In genomic region chr19:4099837-4100717, GRCm38 (mm10) we compare ENCODE assay signal across 8 mouse cellular contexts. TPM values are rescaled to one million over a fixed set of nuclear protein-coding genes. Genes with fewer than 3 reads are reported as not detected.
DNase-seq lines count a peak whose midpoint lies in the region; ATAC-seq and TF ChIP-seq lines count a peak whose summit lies in the region.

TSS of gene Pitpnm1 (plus strand) at chr19:4099998.

- H3K27me3 ChIP-seq in hindbrain, postnatal 0 days (ENCODE audit: insufficient read depth, low read length), result no peaks in the 10 kb centered on the region
- peaks cover 46% of the 10 kb centered on the region for H3K27me3 ChIP-seq in midbrain, embryonic 10.5 days (ENCODE audit: low read depth, poor library complexity, severe bottlenecking)
- H3K27me3 ChIP-seq in spleen, adult 2 months (ENCODE audit: control insufficient read depth, insufficient read depth, low read length), result no peaks in the 10 kb centered on the region

- peak within 1 kb of the TSS; percentile 55 for H3K9ac ChIP-seq in hindbrain, postnatal 0 days (replicated peaks; ENCODE audit: low read length)

- H3K27ac ChIP-seq in hindbrain, postnatal 0 days, result peak within 1 kb of the TSS; percentile 59; the same call in 1 of the 2 replicates
- peak within 1 kb of the TSS; percentile 78 for H3K27ac ChIP-seq in midbrain, embryonic 10.5 days (replicated peaks)
- H3K27ac ChIP-seq in spleen, adult 2 months (ENCODE audit: insufficient read depth, low read length), result peak within 1 kb of the TSS; percentile 92

- no peak; the same call in 1 of the 2 replicates for TF ChIP-seq POLR2A in spleen, adult 2 months (IDR thresholded peaks at IDR 0.05; ENCODE audit: low read depth, low read length)

- intact Hi-C loops in gastrocnemius, postnatal 14 days (cut with DNase I; ENCODE audit: low total_unique reads), result no loop called here
- intact Hi-C loops in left cerebral cortex, postnatal 36 days (cut with DNase I), result loop anchor here (2.0 to 5.0 kb wide), 2 partner anchors 53 to 131 kb away; partner anchors contain the start of genes Gstp2 and Pold4

- TF ChIP-seq CTCF in hindbrain, postnatal 0 days (IDR thresholded peaks at IDR 0.05; ENCODE audit: low read depth), result no peak
- TF ChIP-seq CTCF in spleen, adult 2 months (IDR thresholded peaks at IDR 0.05; ENCODE audit: extremely low read depth, insufficient read depth, insufficient read length, insufficient replicate concordance), result no peak

- H3K4me2 ChIP-seq in hindbrain, postnatal 0 days (ENCODE audit: low read depth, low read length), result peak within 1 kb of the TSS; percentile 70

- H3K9me3 ChIP-seq in hindbrain, postnatal 0 days (ENCODE audit: low read length), result no peaks in the 10 kb centered on the region
- H3K9me3 ChIP-seq in midbrain, embryonic 10.5 days (replicated peaks), result no peaks in the 10 kb centered on the region; the same call in 1 of the 2 replicates

- 1% methylated on average over 52 of the region's 53 CpGs for WGBS in hindbrain, postnatal 0 days
- WGBS in midbrain, embryonic 10.5 days, result under 1% methylated on average over 53 of the region's 53 CpGs
- WGBS in spleen, adult 2 months, result under 1% methylated on average over 53 of the region's 53 CpGs

- peaks cover 24% of the 10 kb centered on the region for H3K4me1 ChIP-seq in hindbrain, postnatal 0 days (ENCODE audit: insufficient read depth, low read length)
- peaks cover 60% of the 10 kb centered on the region for H3K4me1 ChIP-seq in midbrain, embryonic 10.5 days
- H3K4me1 ChIP-seq in spleen, adult 2 months (ENCODE audit: control insufficient read depth, insufficient read depth, insufficient read length), result peaks cover 25% of the 10 kb centered on the region

- H3K36me3 ChIP-seq in hindbrain, postnatal 0 days (ENCODE audit: insufficient read depth, low read length), result no peaks in the 10 kb centered on the region
- H3K36me3 ChIP-seq in midbrain, embryonic 10.5 days, result peaks cover 12% of the 10 kb centered on the region
- H3K36me3 ChIP-seq in spleen, adult 2 months (ENCODE audit: control insufficient read depth, insufficient read depth, low read length), result peaks cover 20% of the 10 kb centered on the region

- H3K4me3 ChIP-seq in hindbrain, postnatal 0 days (ENCODE audit: low read length), result peak within 1 kb of the TSS; percentile 57
- H3K4me3 ChIP-seq in midbrain, embryonic 10.5 days, result peak within 1 kb of the TSS; percentile 70
- peak within 1 kb of the TSS; percentile 89 for H3K4me3 ChIP-seq in spleen, adult 2 months (ENCODE audit: extremely low read depth, insufficient read depth, insufficient read length)

- ATAC-seq in hindbrain, postnatal 0 days, result no peak
- ATAC-seq in frontal cortex, adult (ENCODE audit: low TSS enrichment), result no peak

- DNase-seq in Muller cell, postnatal 12 days (ENCODE audit: inconsistent ontology term), result peak; percentile 82
- DNase-seq in cerebellum, adult 9-11 months, result peak; percentile 84
- DNase-seq in gastrocnemius, postnatal 14 days, result peak; percentile 80
- DNase-seq in hindbrain, postnatal 0 days (ENCODE audit: low spot score), result peak; percentile 15
- DNase-seq in left cerebral cortex, postnatal 36 days (ENCODE audit: low spot score in 2 of 2), result peak; percentile 56 to 68
- DNase-seq in midbrain, embryonic 10.5 days (ENCODE audit: low spot score), result peak; percentile 64
- DNase-seq in spleen, adult 2 months (ENCODE audit: low read depth in 1 of 2, low spot score in 2 of 2), result peak in 1 of 2 experiments; percentile 89

RNA-seq across cellular contexts. Expression of gene Pitpnm1, which starts in this region (rescaled TPM):
- 1 to 10 TPM; 3.7 to 4.2 TPM for total RNA-seq in gastrocnemius, postnatal 14 days (2021)
- 134 and 142 TPM in 2 replicates for total RNA-seq in hindbrain, postnatal 0 days (2014; rRNA removed)
- 88.0 and 91.9 TPM in 2 replicates for polyA plus RNA-seq in hindbrain, postnatal 0 days (2015; fragmentation: Nextera tagmentation; extraction: Ambion mirVana)
- 100 to 1,000 TPM; 202 to 203 TPM for total RNA-seq in left cerebral cortex, postnatal 36 days (2021)
- polyA plus RNA-seq in midbrain, embryonic 10.5 days (2016; fragmentation: Nextera tagmentation; extraction: Ambion mirVana), result 12.8 and 15.1 TPM in 2 replicates
- 358 and 415 TPM in 2 replicates for polyA plus RNA-seq in spleen, adult 2 months (2012; rRNA removed)

Comparison
In these comparisons a context has a peak if more than half of its experiments do, and no peak if none do; other contexts are left out.
1. RNA of gene Pitpnm1 (total RNA-seq): 202 to 203 TPM in left cerebral cortex, postnatal 36 days and 134 to 142 TPM in hindbrain, postnatal 0 days; 3.7 to 4.2 TPM in gastrocnemius, postnatal 14 days; every median in the first group is over 10 times any median in the second.
2. Peak in every context shown above with its lines, with median percentiles within 50 percentile points of each other: H3K27ac ChIP-seq and H3K4me3 ChIP-seq.